Mouse (Mus musculus): ENCODE measurements around the gene Adora2a. TPM values are rescaled to one million over a fixed set of nuclear protein-coding genes. Genes with fewer than 3 reads are reported as not detected.
"Not testable (repeated sequence)": the region's sequence is repeated elsewhere in the genome, so short reads cannot be mapped to it uniquely, and the experiment has no call there.

Gene Adora2a
- polyA plus RNA-seq, 1 experiment from 2014 or later: 3.8 TPM

- not testable (repeated sequence) for H3K9me3 ChIP-seq (replicated peaks; ENCODE audit: control insufficient read depth, low read length); ATAC-seq (replicated peaks; ENCODE audit: insufficient number of reproducible peaks, low FRiP score, low TSS enrichment, low read depth); DNase-seq (ENCODE audit: low spot score); H3K36me3 ChIP-seq (replicated peaks; ENCODE audit: control insufficient read depth, insufficient read depth, low read depth, low read length); H3K27me3 ChIP-seq (ENCODE audit: control insufficient read depth, insufficient read depth, low read length); H3K4me2 ChIP-seq (ENCODE audit: low read depth, low read length); H3K27ac ChIP-seq (replicated peaks; ENCODE audit: low read depth, low read length); H3K9ac ChIP-seq (replicated peaks; ENCODE audit: low read length); H3K4me1 ChIP-seq (ENCODE audit: control insufficient read depth, insufficient read depth, low read length); H3K4me3 ChIP-seq (ENCODE audit: low read depth, low read length)
- 70% methylated on average over 8 of the region's 9 CpGs for WGBS
These were observed 37.2 kb downstream of the Adora2a start for GRCm38 (mm10) chr10:75353838-75354241.

GRCm38 (mm10) chr10:75355341-75355740 lies 38.7 kb downstream of the Adora2a start:
- Histone ChIP-seq H3K4me2 (ENCODE audit: low read depth, low read length) (no peak overlapping the region), H3K4me1 (ENCODE audit: control insufficient read depth, insufficient read depth, low read length) (no peaks in the 10 kb centered on the region), H3K9ac (replicated peaks; ENCODE audit: low read length) (no peak overlapping the region), H3K27ac (replicated peaks; ENCODE audit: low read depth, low read length) (no peak overlapping the region), H3K4me3 (ENCODE audit: low read depth, low read length) (no peak overlapping the region), H3K27me3 (ENCODE audit: control insufficient read depth, insufficient read depth, low read length) (no peaks in the 10 kb centered on the region), H3K36me3 (replicated peaks; ENCODE audit: control insufficient read depth, insufficient read depth, low read depth, low read length) (no peaks in the 10 kb centered on the region), H3K9me3 (replicated peaks; ENCODE audit: control insufficient read depth, low read length) (no peaks in the 10 kb centered on the region)
- DNase-seq (ENCODE audit: low spot score): no peak
- WGBS: 69% methylated on average over 4 of the region's 4 CpGs
- no peak for ATAC-seq (replicated peaks; ENCODE audit: insufficient number of reproducible peaks, low FRiP score, low TSS enrichment, low read depth)

- H3K9ac ChIP-seq (replicated peaks; ENCODE audit: low read length); H3K27ac ChIP-seq (replicated peaks; ENCODE audit: low read depth, low read length); H3K4me2 ChIP-seq (ENCODE audit: low read depth, low read length); H3K4me3 ChIP-seq (ENCODE audit: low read depth, low read length); H3K36me3 ChIP-seq (replicated peaks; ENCODE audit: control insufficient read depth, insufficient read depth, low read depth, low read length); H3K27me3 ChIP-seq (ENCODE audit: control insufficient read depth, insufficient read depth, low read length); H3K4me1 ChIP-seq (ENCODE audit: control insufficient read depth, insufficient read depth, low read length); H3K9me3 ChIP-seq (replicated peaks; ENCODE audit: control insufficient read depth, low read length): not testable (repeated sequence)
- ATAC-seq (replicated peaks; ENCODE audit: insufficient number of reproducible peaks, low FRiP score, low TSS enrichment, low read depth) (peak; percentile 52; the same call in 1 of the 2 replicates), DNase-seq (ENCODE audit: low spot score) (peak; percentile 21)
- 31% methylated on average over 1 of the region's 1 CpGs for WGBS
These were observed 47.6 kb downstream of the Adora2a start for GRCm38 (mm10) chr10:75364214-75364690.

DNA sequence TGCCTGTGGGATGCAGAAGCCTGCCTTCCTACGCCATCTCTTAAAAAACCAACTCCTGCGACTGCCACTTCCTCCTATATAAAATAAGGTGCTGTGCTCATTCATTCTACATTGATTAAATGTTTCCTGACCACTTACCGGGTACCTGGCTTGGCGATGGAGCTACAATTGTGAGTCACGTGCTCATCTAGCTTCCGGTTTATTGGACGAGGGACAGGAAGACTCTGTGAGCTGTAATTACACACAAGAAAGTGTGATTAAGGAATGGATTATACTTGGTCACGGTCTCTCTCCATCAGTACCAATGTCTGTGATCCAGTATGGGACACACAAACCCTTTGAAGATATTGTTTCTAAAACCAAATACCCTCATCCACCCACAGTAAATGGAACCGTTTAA lies 48.1 kb downstream of the Adora2a start:
- Histone ChIP-seq H3K9me3 (replicated peaks; ENCODE audit: control insufficient read depth, low read length) (no peaks in the 10 kb centered on the region), H3K4me3 (ENCODE audit: low read depth, low read length) (no peak overlapping the region), H3K27ac (replicated peaks; ENCODE audit: low read depth, low read length) (no peak overlapping the region), H3K4me1 (ENCODE audit: control insufficient read depth, insufficient read depth, low read length) (no peaks in the 10 kb centered on the region), H3K27me3 (ENCODE audit: control insufficient read depth, insufficient read depth, low read length) (no peaks in the 10 kb centered on the region), H3K4me2 (ENCODE audit: low read depth, low read length) (no peak overlapping the region), H3K9ac (replicated peaks; ENCODE audit: low read length) (no peak overlapping the region), H3K36me3 (replicated peaks; ENCODE audit: control insufficient read depth, insufficient read depth, low read depth, low read length) (no peaks in the 10 kb centered on the region)
- ATAC-seq (replicated peaks; ENCODE audit: insufficient number of reproducible peaks, low FRiP score, low TSS enrichment, low read depth) (no peak), DNase-seq (ENCODE audit: low spot score) (no peak)
- 87% methylated on average over 9 of the region's 9 CpGs for WGBS

- ATAC-seq (replicated peaks; ENCODE audit: insufficient number of reproducible peaks, low FRiP score, low TSS enrichment, low read depth) (no peak), DNase-seq (ENCODE audit: low spot score) (no peak)
- H3K36me3 ChIP-seq (replicated peaks; ENCODE audit: control insufficient read depth, insufficient read depth, low read depth, low read length): no peaks in the 10 kb centered on the region
- peak overlapping the region; percentile 9; the same call in 1 of the 2 replicates for H3K4me3 ChIP-seq (ENCODE audit: low read depth, low read length)
- H3K4me2 ChIP-seq (ENCODE audit: low read depth, low read length): no peak overlapping the region
- H3K4me1 ChIP-seq (ENCODE audit: control insufficient read depth, insufficient read depth, low read length): no peaks in the 10 kb centered on the region
- no peaks in the 10 kb centered on the region for H3K27me3 ChIP-seq (ENCODE audit: control insufficient read depth, insufficient read depth, low read length)
- H3K27ac ChIP-seq (replicated peaks; ENCODE audit: low read depth, low read length): no peak overlapping the region
- H3K9ac ChIP-seq (replicated peaks; ENCODE audit: low read length): no peak overlapping the region
- 58% methylated on average over 6 of the region's 6 CpGs for WGBS
- H3K9me3 ChIP-seq (replicated peaks; ENCODE audit: control insufficient read depth, low read length): no peaks in the 10 kb centered on the region
These were observed 48.6 kb downstream of the Adora2a start for GRCm38 (mm10) chr10:75365231-75365633.

GRCm38 (mm10) chr10:75373655-75374351 lies 57.1 kb downstream of the Adora2a start:
- not testable (repeated sequence) for H3K9me3 ChIP-seq (replicated peaks; ENCODE audit: control insufficient read depth, low read length); DNase-seq (ENCODE audit: low spot score); H3K9ac ChIP-seq (replicated peaks; ENCODE audit: low read length); H3K4me1 ChIP-seq (ENCODE audit: control insufficient read depth, insufficient read depth, low read length); H3K4me3 ChIP-seq (ENCODE audit: low read depth, low read length); H3K36me3 ChIP-seq (replicated peaks; ENCODE audit: control insufficient read depth, insufficient read depth, low read depth, low read length); H3K4me2 ChIP-seq (ENCODE audit: low read depth, low read length); ATAC-seq (replicated peaks; ENCODE audit: insufficient number of reproducible peaks, low FRiP score, low TSS enrichment, low read depth); H3K27me3 ChIP-seq (ENCODE audit: control insufficient read depth, insufficient read depth, low read length); H3K27ac ChIP-seq (replicated peaks; ENCODE audit: low read depth, low read length)
- WGBS: 86% methylated on average over 11 of the region's 19 CpGs

DNA sequence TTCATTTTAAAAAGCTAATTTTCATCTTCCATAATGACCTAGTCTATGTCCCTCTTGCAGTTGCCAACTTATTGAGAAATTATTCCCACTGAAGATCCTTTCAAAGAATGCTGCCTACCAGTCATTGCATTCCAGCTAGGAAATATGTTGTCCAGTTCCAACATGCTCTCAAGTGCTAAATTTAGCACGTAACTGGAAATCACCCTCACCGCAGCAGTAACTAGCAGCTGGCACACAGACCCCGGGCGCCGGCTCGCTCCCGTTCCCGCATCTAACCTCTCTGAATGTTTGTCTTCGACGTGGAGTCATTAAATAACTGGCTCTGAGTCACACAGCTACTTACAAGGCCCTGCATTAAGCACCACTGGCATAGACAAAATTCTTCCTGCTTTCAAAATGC lies 62.0 kb downstream of the Adora2a start:
- Histone ChIP-seq H3K27me3 (ENCODE audit: control insufficient read depth, insufficient read depth, low read length) (no peaks in the 10 kb centered on the region), H3K9me3 (replicated peaks; ENCODE audit: control insufficient read depth, low read length) (no peaks in the 10 kb centered on the region), H3K27ac (replicated peaks; ENCODE audit: low read depth, low read length) (no peak overlapping the region), H3K4me2 (ENCODE audit: low read depth, low read length) (no peak overlapping the region), H3K4me1 (ENCODE audit: control insufficient read depth, insufficient read depth, low read length) (no peaks in the 10 kb centered on the region), H3K4me3 (ENCODE audit: low read depth, low read length) (no peak overlapping the region), H3K36me3 (replicated peaks; ENCODE audit: control insufficient read depth, insufficient read depth, low read depth, low read length) (no peaks in the 10 kb centered on the region), H3K9ac (replicated peaks; ENCODE audit: low read length) (no peak overlapping the region)
- DNase-seq (ENCODE audit: low spot score) (no peak), ATAC-seq (replicated peaks; ENCODE audit: insufficient number of reproducible peaks, low FRiP score, low TSS enrichment, low read depth) (no peak)
- WGBS: 85% methylated on average over 10 of the region's 10 CpGs

Measured in embryonic facial prominence, embryonic 11.5 days (tissue).